In genomic region chr15:86140323-86140722, GRCm38 (mm10) we compare ENCODE assay signal across 8 mouse cellular contexts. TPM values are rescaled to one million over a fixed set of nuclear protein-coding genes. Genes with fewer than 3 reads are reported as not detected.
A peak's percentile ranks its signal among the peaks of the same experiment; 100 is the strongest.
DNase-seq lines count a peak whose midpoint lies in the region; ATAC-seq and TF ChIP-seq lines count a peak whose summit lies in the region.

No protein-coding gene starts in this region.

- intact Hi-C loops in heart, postnatal 14 days (cut with DNase I) = loop anchor here (2.0 kb wide), 1 partner anchor 88 kb away; no protein-coding TSS in a partner anchor
- intact Hi-C loops in left cerebral cortex, postnatal 14 days (cut with DNase I) = no loop called here

- WGBS in midbrain, embryonic 16.5 days = 29% methylated on average over 10 of the region's 10 CpGs

- no peaks in the 10 kb centered on the region for H3K4me1 ChIP-seq in cortical plate, adult 2 months (ENCODE audit: control insufficient read depth, insufficient read depth, low read length)
- no peaks in the 10 kb centered on the region for H3K4me1 ChIP-seq in midbrain, embryonic 16.5 days (ENCODE audit: control insufficient read depth, insufficient read depth, low read length)

- no peak overlapping the region for H3K27ac ChIP-seq in cortical plate, adult 2 months (ENCODE audit: insufficient read depth, low read length)
- peak overlapping the region; percentile 60 for H3K27ac ChIP-seq in midbrain, embryonic 16.5 days (ENCODE audit: low read length)

- no peaks in the 10 kb centered on the region for H3K9me3 ChIP-seq in midbrain, embryonic 16.5 days (replicated peaks; ENCODE audit: control insufficient read depth, low read length, poor library complexity, severe bottlenecking)

- H3K36me3 ChIP-seq in midbrain, embryonic 16.5 days (ENCODE audit: control insufficient read depth, insufficient read depth, low read length) = peaks cover 12% of the 10 kb centered on the region

- H3K9ac ChIP-seq in midbrain, embryonic 16.5 days (ENCODE audit: low read depth, low read length) = no peak overlapping the region

- H3K4me2 ChIP-seq in midbrain, embryonic 16.5 days (ENCODE audit: low read length) = no peak overlapping the region

- no peak for TF ChIP-seq POLR2A in cortical plate, adult 2 months (IDR thresholded peaks at IDR 0.05; ENCODE audit: extremely low read depth, insufficient read depth, low read length)

- peak; percentile 55 for DNase-seq in ovary, postnatal 14 days (ENCODE audit: low spot score)
- no peak for DNase-seq in ovary, postnatal 10 days (ENCODE audit: low spot score)
- DNase-seq in NIH3T3 (ENCODE audit: low read depth) = peak; percentile 78
- peak; percentile 63 to 80 for DNase-seq in heart, postnatal 14 days
- peak; percentile 73 to 75 for DNase-seq in left cerebral cortex, postnatal 14 days (ENCODE audit: low spot score in 2 of 2)
- DNase-seq in thymus, postnatal 14 days = peak; percentile 52

- peak; percentile 75 for TF ChIP-seq CTCF in cortical plate, adult 2 months (IDR thresholded peaks at IDR 0.05; ENCODE audit: extremely low read depth, insufficient read depth, low read length)

- no peaks in the 10 kb centered on the region for H3K27me3 ChIP-seq in midbrain, embryonic 16.5 days (ENCODE audit: control insufficient read depth, insufficient read depth, low read depth, low read length)

- no peak overlapping the region for H3K4me3 ChIP-seq in cortical plate, adult 2 months (ENCODE audit: insufficient read depth, low read length)
- H3K4me3 ChIP-seq in midbrain, embryonic 16.5 days (ENCODE audit: low read depth, low read length) = no peak overlapping the region

- no peak for ATAC-seq in midbrain, embryonic 16.5 days

RNA-seq across cellular contexts. Expression of gene Cerk, which starts 45.6 kb away (rescaled TPM):
- 42.8 and 44.7 TPM in 2 replicates for polyA plus RNA-seq in cortical plate, adult 2 months (2012; rRNA removed)
- 10 to 100 TPM; 32.8 to 39.2 TPM for total RNA-seq in heart, postnatal 14 days (2021)
- 10 to 100 TPM; 46.6 to 46.8 TPM for total RNA-seq in left cerebral cortex, postnatal 14 days (2021)
- polyA plus RNA-seq in midbrain, embryonic 16.5 days (2015; fragmentation: Nextera tagmentation; extraction: Ambion mirVana) = 22.6 and 25.0 TPM in 2 replicates
